Mouse (Mus musculus): ENCODE results near the gene Efna5.

DNA sequence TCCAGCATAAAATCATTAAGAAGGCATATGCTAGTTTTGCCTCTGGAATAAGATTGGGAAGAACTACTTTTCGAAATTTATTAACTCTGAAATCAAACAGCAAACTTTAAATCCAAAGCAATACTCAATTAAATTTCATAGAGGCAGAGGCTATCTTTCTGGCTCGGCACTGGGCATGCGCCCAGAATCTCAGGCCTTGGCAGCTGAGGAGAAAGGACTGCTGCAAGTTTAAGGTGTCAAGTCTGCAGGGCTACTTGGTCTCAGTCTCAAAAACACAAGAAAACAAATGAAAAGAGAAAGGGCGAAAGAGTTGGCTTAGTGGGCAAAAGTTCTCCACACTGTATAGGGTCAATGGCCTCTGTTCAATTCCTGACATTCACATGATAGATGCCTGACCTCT lies 258.6 kb downstream of the Efna5 start:
- no peak for TF ChIP-seq POLR2A (IDR thresholded peaks at IDR 0.05; ENCODE audit: borderline replicate concordance, extremely low read depth, low read depth, low read length)
- no peak for TF ChIP-seq CTCF (IDR thresholded peaks at IDR 0.05; ENCODE audit: insufficient read depth, low read length)
